Mouse (Mus musculus) bone marrow macrophage, adult 2 months (primary cell): Measurements from ENCODE around the gene Lrpprc. TPM values are rescaled to one million over a fixed set of nuclear protein-coding genes. Genes with fewer than 3 reads are reported as not detected.

Experiments
- H3K27ac ChIP-seq: 2 replicates; pipeline ENCODE4 v1.5.1; 2012; ENCODE audit warnings: low read depth, low read length; ENCODE audit not compliant: insufficient read depth
- H3K4me1 ChIP-seq: 2 replicates; pipeline ENCODE4 v1.6.1; 2012; ENCODE audit warnings: low read length; ENCODE audit not compliant: control insufficient read depth, insufficient read depth
- H3K4me3 ChIP-seq: 2 replicates; pipeline ENCODE4 v1.5.1; 2012; ENCODE audit warnings: mild to moderate bottlenecking, low read length, moderate library complexity; ENCODE audit not compliant: insufficient read depth
- CTCF ChIP-seq: IDR thresholded peaks from 2 replicates; pipeline ENCODE4 v1.5.1; 2012; ENCODE audit warnings: low read depth, mild to moderate bottlenecking, low read length, moderate library complexity
- POLR2A ChIP-seq: IDR thresholded peaks from 2 replicates; pipeline ENCODE4 v1.6.1; 2012; ENCODE audit warnings: mild to moderate bottlenecking, low read depth, low read length, borderline replicate concordance
- polyA plus RNA-seq: library from polyadenylated mRNA; stranded (reverse); fragments of >200 nt; gene quantifications from 2 replicates; pipeline ENCODE4 v1.2.4, GENCODE M21; 2012; ENCODE audit not compliant: missing spikeins, insufficient read depth, insufficient read length

Gene Lrpprc
- polyA plus RNA-seq, 1 experiment = 20.9 TPM

- Histone ChIP-seq H3K4me1 (peaks cover 16% of the 10 kb centered on the region), H3K27ac (peak overlapping the region; percentile 62), H3K4me3 (peak overlapping the region; percentile 86)
- TF ChIP-seq CTCF (no peak), POLR2A (no peak)
These were observed 567 bp upstream of the Lrpprc start for GRCm38 (mm10) chr17:84791156-84791555.

GRCm38 (mm10) chr17:84790043-84790442 lies 546 bp downstream of the Lrpprc start:
- no peak for TF ChIP-seq CTCF
- no peak for TF ChIP-seq POLR2A
- Histone ChIP-seq H3K4me1 (peaks cover 16% of the 10 kb centered on the region), H3K4me3 (peak overlapping the region; percentile 86), H3K27ac (peak overlapping the region; percentile 9; the same call in 1 of the 2 replicates)

GRCm38 (mm10) chr17:84788376-84789125 lies 2.0 kb downstream of the Lrpprc start:
- TF ChIP-seq POLR2A = no peak
- no peak for TF ChIP-seq CTCF
- Histone ChIP-seq H3K4me1 (peaks cover 16% of the 10 kb centered on the region), H3K27ac (no peak overlapping the region), H3K4me3 (peak overlapping the region; percentile 86)

- H3K4me3 ChIP-seq = no peak overlapping the region
- H3K4me1 ChIP-seq = peaks cover 16% of the 10 kb centered on the region
These were observed 3.1 kb downstream of the Lrpprc start for GRCm38 (mm10) chr17:84787477-84787876.

GRCm38 (mm10) chr17:84786911-84787310 lies 3.7 kb downstream of the Lrpprc start:
- TF ChIP-seq CTCF = no peak
- no peak for TF ChIP-seq POLR2A
- H3K27ac ChIP-seq = no peak overlapping the region
- H3K4me3 ChIP-seq = no peak overlapping the region
- peaks cover 11% of the 10 kb centered on the region for H3K4me1 ChIP-seq

More at GRCm38 (mm10) chr17:84787477-84787876, 3.1 kb downstream of the Lrpprc start:
- H3K27ac ChIP-seq = no peak overlapping the region
- no peak for TF ChIP-seq POLR2A
- TF ChIP-seq CTCF = no peak

GRCm38 (mm10) chr17:84785176-84785575 lies 5.4 kb downstream of the Lrpprc start:
- no peak overlapping the region for H3K27ac ChIP-seq
- no peak overlapping the region for H3K4me3 ChIP-seq
- H3K4me1 ChIP-seq = peaks cover 11% of the 10 kb centered on the region
- TF ChIP-seq CTCF (no peak), POLR2A (no peak)

- Histone ChIP-seq H3K4me3 (no peak overlapping the region), H3K27ac (no peak overlapping the region), H3K4me1 (peaks cover 2% of the 10 kb centered on the region)
- TF ChIP-seq POLR2A = no peak
- TF ChIP-seq CTCF = no peak
These were observed 7.1 kb downstream of the Lrpprc start for GRCm38 (mm10) chr17:84783491-84783890.

GRCm38 (mm10) chr17:84780321-84780720 lies 10.3 kb downstream of the Lrpprc start:
- no peak for TF ChIP-seq CTCF
- no peak for TF ChIP-seq POLR2A
- H3K4me3 ChIP-seq = no peak overlapping the region
- H3K27ac ChIP-seq = no peak overlapping the region
- H3K4me1 ChIP-seq = no peaks in the 10 kb centered on the region

GRCm38 (mm10) chr17:84778477-84778978 lies 12.1 kb downstream of the Lrpprc start:
- Histone ChIP-seq H3K4me3 (no peak overlapping the region), H3K4me1 (no peaks in the 10 kb centered on the region), H3K27ac (no peak overlapping the region)
- TF ChIP-seq POLR2A (no peak), CTCF (no peak)

- H3K4me3 ChIP-seq = no peak overlapping the region
These were observed 14.1 kb downstream of the Lrpprc start for GRCm38 (mm10) chr17:84776362-84777000.

More at GRCm38 (mm10) chr17:84776362-84777000, 14.1 kb downstream of the Lrpprc start:
- H3K4me1 ChIP-seq = no peaks in the 10 kb centered on the region
- H3K27ac ChIP-seq = no peak overlapping the region
- no peak for TF ChIP-seq POLR2A
- TF ChIP-seq CTCF = no peak
